Mouse (Mus musculus): Measurements from ENCODE around the gene Pspn.

Pspn gene

DNA sequence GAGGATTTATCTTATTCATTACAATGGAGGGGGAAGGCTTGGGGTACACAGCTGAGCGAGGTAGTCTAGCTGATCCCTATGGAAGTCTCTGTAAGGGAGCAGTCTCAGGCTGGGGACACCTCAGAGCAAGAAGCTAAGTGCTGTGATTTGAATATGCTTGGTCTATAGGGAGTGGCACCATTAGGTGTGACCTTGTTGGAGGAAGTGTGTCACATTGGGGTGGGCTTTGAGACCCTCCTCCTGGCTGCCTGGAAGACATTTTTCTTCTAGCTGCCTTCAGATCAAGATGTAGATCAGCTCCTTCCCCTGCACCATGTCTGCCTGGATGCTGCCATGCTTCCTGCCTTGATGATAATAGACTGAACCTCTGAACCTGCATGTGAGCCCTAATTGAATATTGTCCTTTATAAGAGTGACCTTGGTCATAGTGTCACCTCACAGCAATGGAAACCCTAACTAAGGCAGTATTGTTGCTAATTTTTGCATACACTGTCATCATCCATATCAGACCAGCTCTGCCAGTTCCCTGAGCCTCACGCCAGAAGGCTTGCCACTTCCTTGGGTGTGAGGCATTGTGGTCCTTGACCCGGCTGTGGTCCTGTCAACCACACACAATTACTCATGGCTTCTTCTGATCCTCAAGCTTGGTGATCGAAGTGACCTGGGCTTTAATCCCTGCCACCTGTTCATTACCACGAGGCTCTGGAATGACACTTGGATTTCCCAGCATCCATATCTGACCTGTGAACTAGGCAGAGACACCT is 37.0 kb downstream of the Pspn start:
- DNase-seq (ENCODE audit: low spot score) = no peak

DNA sequence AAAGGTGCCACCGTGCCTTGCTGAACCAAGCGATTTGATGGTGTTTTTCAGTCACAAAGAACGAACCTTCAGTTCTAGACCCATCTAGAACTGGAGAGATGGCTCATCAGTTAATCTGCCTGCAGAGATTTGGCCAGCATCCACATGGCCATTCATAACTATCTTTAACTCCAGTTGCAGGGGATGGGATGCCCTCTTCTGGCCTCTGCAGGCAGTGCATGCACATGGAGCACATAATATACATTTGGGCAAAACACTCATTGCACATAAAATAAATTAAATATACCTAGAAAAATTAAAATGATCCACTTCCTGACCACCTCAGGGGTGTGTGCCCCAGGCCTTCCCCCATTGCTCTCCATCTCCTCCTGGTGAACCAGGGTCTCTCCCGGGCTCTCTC is 37.9 kb downstream of the Pspn start:
- no peak for DNase-seq (ENCODE audit: low spot score)

DNA sequence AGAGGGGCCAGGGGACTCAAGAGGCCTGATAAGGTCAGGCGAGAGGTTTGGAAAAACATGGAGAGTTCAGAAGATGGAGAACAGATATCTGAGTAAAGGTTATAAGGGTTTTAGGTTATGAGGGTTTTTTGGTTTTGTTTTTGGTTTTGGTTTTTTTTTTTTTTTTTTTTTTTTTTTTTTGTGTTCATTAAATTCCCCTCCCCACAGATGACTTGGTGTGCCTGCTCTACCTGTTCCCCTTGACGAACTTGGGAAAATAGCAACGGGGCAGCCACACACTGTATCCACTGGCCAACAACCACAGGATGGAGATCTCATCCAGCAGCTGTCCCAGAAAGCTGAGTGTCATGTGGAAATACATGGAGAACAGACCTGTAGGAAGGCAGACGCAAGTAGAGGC is 41.2 kb downstream of the Pspn start:
- DNase-seq (ENCODE audit: low spot score) = no peak

DNA sequence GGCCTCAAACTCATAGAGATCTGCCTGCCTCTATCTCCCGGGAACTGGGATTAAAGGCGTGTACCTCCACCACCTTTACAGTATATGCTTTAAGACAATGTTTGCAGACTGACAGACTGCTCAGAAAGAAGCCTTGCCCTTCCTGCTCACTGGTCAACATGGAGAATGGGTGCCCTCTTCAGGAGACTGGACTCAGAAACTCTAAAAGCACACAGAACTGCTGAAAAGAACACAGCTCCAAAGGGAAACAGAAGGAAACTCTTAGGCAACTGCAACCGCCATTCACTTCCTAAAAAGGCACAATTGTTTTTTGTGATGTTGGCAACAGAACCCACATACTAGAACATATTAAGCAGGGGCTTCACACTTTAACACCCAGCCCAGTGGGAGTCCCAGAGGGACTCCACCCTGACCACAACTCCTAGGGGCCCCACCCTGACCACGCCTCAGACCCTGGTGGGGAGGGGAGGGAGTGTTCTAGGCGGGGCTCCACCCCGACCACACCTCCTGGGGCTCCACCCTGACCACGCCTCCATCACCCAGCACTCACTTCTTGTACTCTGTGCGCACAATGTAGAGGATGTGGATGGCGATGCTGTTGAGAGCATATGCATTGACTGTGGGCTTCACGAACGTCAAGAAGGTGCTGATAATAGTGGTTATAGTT is 41.9 kb downstream of the Pspn start:
- DNase-seq (ENCODE audit: low spot score) = peak; percentile 34

DNA sequence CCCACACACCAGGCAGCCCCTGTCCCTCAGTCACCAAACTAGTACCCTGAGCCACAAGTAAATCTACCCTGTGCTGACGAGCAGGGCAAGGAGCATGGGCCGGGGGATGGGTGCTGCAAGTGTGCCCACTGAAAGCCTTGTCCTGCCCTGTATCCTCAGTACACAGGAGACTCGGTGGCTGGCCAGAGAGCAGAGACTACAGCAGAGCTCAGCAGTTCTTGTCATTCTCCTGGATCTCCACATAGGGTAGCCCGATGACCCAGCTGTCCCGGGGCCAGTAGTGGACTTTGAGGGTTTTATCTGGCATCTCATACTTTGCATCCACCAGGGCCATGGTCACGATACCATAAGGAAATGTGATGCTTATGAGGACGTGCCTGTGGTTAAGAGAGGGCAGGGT is 44.9 kb downstream of the Pspn start:
- no peak for DNase-seq (ENCODE audit: low spot score)

DNA sequence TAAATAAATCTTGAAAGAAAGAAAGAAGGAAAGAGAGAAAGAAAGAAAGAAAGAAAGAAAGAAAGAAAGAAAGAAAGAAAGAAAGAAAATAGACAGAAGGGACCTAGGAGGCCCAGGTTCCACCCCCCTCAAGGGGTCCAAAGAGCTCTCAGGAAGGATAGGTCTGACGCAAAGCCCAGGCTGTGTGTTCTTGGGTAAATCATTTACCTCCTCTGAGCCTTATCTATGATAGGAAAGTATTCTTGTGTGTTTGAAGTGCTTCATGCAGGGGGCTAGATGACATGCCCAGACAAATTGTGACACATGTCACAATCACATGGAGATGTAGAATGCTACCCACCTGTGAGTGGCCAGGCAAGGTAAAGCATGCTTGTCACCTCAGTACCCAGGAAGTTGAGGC is 47.2 kb downstream of the Pspn start:
- no peak for DNase-seq (ENCODE audit: low spot score)

DNA sequence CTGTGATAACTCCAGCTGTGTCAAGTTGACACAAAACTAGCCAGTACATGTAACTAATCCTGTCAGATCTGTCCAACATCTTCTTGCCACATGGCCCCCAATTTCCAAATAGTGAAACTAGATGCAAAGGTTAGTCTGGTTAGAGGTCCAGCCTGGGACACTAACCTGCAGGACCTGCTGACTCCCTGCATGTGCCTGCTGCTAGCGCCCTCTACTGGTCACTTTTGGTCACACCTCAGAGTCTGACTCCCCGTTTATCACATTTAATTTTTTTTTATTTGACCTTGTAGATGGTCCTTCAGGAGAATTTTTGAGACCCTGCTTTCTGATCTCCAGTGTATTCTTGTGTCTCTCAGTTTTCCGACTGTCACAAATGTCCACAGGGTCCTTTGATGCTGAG is 48.9 kb downstream of the Pspn start:
- DNase-seq (ENCODE audit: low spot score) = peak; percentile 65
